Mouse (Mus musculus) hindbrain, embryonic 10.5 days (tissue): Measurements from ENCODE around the gene Mmgt2. TPM values are rescaled to one million over a fixed set of nuclear protein-coding genes. Genes with fewer than 3 reads are reported as not detected.

Experiments
- DNase-seq: peaks from one replicate; pipeline ENCODE4 v3.0.0-alpha.2; 2017; ENCODE audit warnings: low spot score
- H3K27ac ChIP-seq: fragments of 300-500 bp; sonication (generic); 2 replicates; pipeline ENCODE4 v1.5.1; 2016; ENCODE audit warnings: mild to moderate bottlenecking, moderate library complexity
- H3K27me3 ChIP-seq: fragments of 300-500 bp; sonication (generic); 2 replicates; pipeline ENCODE4 v1.6.1; 2016; ENCODE audit warnings: mild to moderate bottlenecking; ENCODE audit not compliant: poor library complexity, insufficient read depth, severe bottlenecking
- H3K36me3 ChIP-seq: fragments of 300-500 bp; sonication (generic); 2 replicates; pipeline ENCODE4 v1.6.1; 2016; ENCODE audit warnings: mild to moderate bottlenecking, moderate library complexity
- H3K4me1 ChIP-seq: fragments of 300-500 bp; sonication (generic); replicated peaks from 2 replicates; pipeline ENCODE4 v1.6.1; 2016; ENCODE audit warnings: mild to moderate bottlenecking
- H3K4me3 ChIP-seq: fragments of 300-500 bp; sonication (generic); 2 replicates; pipeline ENCODE4 v1.5.1; 2016; ENCODE audit warnings: mild to moderate bottlenecking, moderate library complexity
- H3K9me3 ChIP-seq: fragments of 300-500 bp; sonication (generic); 2 replicates; pipeline ENCODE4 v1.6.1; 2016; ENCODE audit warnings: mild to moderate bottlenecking, moderate library complexity
- WGBS: fragments of 180-500 bp; shearing (Covaris S2); methylation state at CpG from one replicate; pipeline ENCODE4 v1.1.7; 2016; 5-methylcytosine and 5-hydroxymethylcytosine counted together
- polyA plus RNA-seq: library from polyadenylated mRNA; unstranded; fragments of >200 nt; fragmentation: Nextera tagmentation; extraction: Ambion mirVana; gene quantifications from 2 replicates; pipeline ENCODE4 v1.2.1, GENCODE M21; 2016

The Mmgt2 gene
- polyA plus RNA-seq, 1 experiment from 2014 or later = 36.1 TPM

DNA sequence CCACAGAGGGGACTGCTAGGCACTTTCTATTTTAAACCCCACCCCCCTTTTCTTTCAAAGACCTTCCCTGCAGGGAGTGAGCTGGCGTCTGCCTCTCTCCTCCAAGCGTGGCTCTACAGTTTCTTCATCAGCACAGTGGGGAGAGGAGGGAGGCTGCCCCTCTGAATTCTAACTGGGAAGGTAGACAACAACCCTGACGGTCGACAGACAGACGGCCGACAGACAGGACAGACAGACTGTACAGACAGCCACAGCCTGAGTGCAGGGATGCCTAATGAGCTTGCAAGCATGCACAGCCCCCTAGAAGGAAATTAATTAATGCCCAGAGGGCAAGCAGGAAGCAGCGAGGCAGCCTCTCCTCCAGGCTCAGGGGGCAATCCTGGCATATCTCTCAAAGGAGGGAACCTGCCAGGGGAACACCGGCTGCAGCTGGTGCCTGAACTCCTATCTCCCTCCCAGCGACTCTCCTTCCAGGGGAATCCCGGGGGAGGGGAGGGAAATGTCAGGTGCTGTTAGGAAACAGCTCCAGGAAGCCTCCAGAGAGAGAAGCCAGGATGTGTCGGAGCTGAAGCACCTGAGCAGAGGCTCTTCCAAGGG, 18.1 kb upstream of the Mmgt2 start:
- no peaks in the 10 kb centered on the region for H3K27me3 ChIP-seq
- WGBS = 2% methylated on average over 11 of the region's 11 CpGs
- peak; percentile 35 for DNase-seq
- peaks cover 64% of the 10 kb centered on the region for H3K4me1 ChIP-seq
- peak overlapping the region; percentile 44 for H3K4me3 ChIP-seq
- peaks cover 9% of the 10 kb centered on the region; the same call in 1 of the 2 replicates for H3K36me3 ChIP-seq
- H3K9me3 ChIP-seq = no peaks in the 10 kb centered on the region
- peak overlapping the region; percentile 91 for H3K27ac ChIP-seq

DNA sequence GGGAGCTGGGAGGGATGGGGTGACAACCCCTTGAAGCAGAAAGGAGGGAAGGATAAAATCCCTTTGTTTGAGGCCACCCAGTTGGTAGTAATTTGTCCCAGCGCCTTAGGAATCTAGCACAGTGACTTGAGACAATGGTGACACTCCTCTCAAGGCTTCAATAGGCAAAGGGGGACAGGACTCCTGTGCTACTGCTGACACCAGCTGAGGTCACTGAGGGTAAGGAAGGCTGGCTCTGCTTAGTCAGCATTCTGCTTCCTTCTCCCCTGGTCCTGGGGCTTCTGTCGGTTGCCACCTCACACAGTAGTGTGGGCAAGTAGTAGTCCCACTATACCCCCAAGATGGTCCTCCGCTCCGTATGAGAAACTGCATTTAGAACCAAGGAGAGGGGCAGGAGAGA, 17.3 kb upstream of the Mmgt2 start:
- Histone ChIP-seq H3K4me3 (peak overlapping the region; percentile 44; the same call in 1 of the 2 replicates), H3K9me3 (no peaks in the 10 kb centered on the region), H3K4me1 (peaks cover 62% of the 10 kb centered on the region), H3K36me3 (peaks cover 8% of the 10 kb centered on the region; the same call in 1 of the 2 replicates), H3K27ac (peak overlapping the region; percentile 91), H3K27me3 (no peaks in the 10 kb centered on the region)
- DNase-seq = peak; percentile 21
- WGBS = 24% methylated on average over 4 of the region's 4 CpGs

DNA sequence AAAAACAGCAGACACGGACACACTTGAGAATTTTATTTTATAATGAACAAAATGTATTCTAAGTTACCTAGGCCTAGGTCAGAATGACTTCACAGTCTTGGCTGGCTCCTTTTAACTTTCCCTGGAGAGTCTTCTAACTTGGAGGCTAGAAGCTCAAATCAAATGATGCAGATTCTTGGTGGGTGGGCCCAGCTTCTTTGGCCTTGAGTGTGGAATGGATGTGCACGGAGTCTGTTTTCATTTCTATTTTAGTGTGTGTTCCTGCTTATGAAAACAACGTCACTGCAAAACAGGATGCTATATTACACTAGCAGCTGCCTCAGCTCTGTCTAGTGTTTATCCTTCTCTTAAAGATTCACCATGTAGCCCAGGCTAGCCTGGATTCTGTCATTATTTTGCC, 13.1 kb upstream of the Mmgt2 start:
- no peak overlapping the region for H3K4me3 ChIP-seq
- DNase-seq = no peak
- WGBS = 75% methylated on average over 3 of the region's 3 CpGs
- H3K4me1 ChIP-seq = peaks cover 62% of the 10 kb centered on the region
- no peak overlapping the region for H3K27ac ChIP-seq
- no peaks in the 10 kb centered on the region for H3K9me3 ChIP-seq
- no peaks in the 10 kb centered on the region for H3K27me3 ChIP-seq
- H3K36me3 ChIP-seq = peaks cover 18% of the 10 kb centered on the region; the same call in 1 of the 2 replicates

DNA sequence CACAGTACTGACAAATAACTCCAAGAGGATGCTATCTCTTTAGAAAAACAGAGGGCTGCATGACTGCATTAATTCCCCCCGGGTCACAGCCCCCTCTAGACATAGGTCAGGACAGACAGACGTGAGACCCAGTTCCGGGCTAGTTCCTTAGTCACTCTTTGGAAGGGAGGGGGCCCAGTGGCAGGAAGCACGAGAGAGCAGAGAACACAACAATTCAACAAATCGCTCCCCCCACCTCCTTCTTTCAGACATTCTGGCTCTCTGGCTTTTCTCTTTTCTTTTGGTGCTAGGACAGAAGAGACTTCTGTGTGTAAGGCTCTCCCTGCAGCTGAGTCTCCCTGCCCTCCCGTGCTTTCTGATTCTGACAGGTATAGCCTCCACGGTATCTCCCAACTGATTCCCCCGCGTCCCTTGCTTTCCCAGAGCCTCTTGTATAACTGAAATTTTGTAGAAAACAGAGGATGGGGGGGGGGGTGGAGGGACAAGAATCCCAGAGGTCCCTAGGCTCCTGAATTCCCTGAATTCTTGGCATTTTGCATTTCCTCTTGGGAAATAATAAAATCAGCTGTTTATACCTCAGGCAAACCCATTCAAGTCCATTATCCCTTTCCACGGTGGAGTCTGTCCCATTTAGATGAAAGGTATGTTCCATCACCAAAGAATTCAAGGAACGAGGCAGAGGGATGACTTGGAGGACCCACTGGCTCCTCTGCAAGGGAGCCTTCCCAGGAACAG, 12.2 kb upstream of the Mmgt2 start:
- Histone ChIP-seq H3K9me3 (no peaks in the 10 kb centered on the region), H3K4me3 (no peak overlapping the region), H3K27me3 (no peaks in the 10 kb centered on the region), H3K27ac (peak overlapping the region; percentile 35), H3K4me1 (peaks cover 54% of the 10 kb centered on the region), H3K36me3 (peaks cover 19% of the 10 kb centered on the region; the same call in 1 of the 2 replicates)
- no peak for DNase-seq
- WGBS = 58% methylated on average over 11 of the region's 11 CpGs

DNA sequence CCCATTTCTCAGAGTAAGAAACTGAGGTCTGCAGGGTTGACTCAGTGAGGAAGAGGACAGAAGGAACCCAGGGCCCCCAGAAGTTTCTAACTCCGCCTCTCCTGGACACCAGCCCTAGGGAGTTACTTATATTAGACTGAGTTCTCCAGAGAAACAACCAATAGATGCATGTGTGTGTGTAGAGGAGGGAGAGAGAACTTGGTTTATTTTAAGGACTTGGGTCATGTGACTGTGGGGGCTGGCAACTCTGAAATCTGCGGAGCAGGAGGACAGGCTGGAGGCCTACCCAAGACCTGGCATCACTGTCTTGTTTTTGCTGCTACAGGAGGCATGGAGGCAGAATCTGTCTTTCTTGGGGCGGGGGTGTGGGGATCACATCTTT, 11.6 kb upstream of the Mmgt2 start:
- no peak overlapping the region for H3K4me3 ChIP-seq
- H3K27ac ChIP-seq = no peak overlapping the region
- WGBS = 86% methylated on average over 3 of the region's 3 CpGs
- DNase-seq = no peak
- H3K36me3 ChIP-seq = peaks cover 19% of the 10 kb centered on the region; the same call in 1 of the 2 replicates
- H3K27me3 ChIP-seq = no peaks in the 10 kb centered on the region
- H3K9me3 ChIP-seq = no peaks in the 10 kb centered on the region
- H3K4me1 ChIP-seq = peaks cover 49% of the 10 kb centered on the region

DNA sequence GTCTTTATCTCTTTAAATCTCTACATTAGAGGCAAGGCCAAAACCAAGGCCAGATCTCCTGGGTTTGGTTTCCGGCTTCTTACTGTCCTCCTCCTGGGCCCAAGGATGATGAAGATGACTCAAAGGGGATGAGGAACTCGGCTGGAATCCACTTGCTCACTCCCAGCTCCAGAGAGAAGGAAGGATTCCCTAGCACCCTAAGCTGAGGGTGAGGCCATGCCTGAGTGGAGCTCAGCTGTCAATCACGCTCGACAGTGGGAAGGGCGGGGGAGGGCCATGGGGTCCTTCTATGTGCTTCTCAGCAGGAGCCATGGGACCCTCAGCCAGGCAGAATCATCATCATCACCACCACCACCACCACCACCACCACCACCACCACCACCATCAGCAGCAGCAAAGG, 11.1 kb upstream of the Mmgt2 start:
- H3K27me3 ChIP-seq = no peaks in the 10 kb centered on the region
- DNase-seq = no peak
- no peak overlapping the region for H3K27ac ChIP-seq
- no peaks in the 10 kb centered on the region for H3K9me3 ChIP-seq
- WGBS = 71% methylated on average over 5 of the region's 5 CpGs
- peaks cover 52% of the 10 kb centered on the region for H3K4me1 ChIP-seq
- no peak overlapping the region for H3K4me3 ChIP-seq
- H3K36me3 ChIP-seq = peaks cover 19% of the 10 kb centered on the region; the same call in 1 of the 2 replicates

DNA sequence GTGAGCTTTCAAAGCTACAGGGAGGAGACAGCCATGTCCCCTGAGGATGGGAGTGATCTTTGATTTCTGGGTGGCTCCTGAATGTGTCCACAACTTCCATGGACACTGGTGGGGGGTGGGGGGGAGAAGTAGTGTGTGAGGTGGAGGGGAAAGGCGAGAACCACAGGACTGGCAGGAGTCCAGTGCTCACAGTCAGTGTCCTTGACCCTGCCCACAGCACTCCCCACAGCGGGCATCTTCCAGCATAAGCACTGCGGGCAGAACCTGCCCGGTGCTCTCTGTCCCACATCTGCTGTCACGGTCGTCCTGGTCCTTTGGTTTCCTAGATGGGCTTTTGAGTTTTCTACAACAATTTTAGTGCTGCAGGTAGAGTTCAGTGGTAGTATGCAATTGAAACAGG, 10.7 kb upstream of the Mmgt2 start:
- no peaks in the 10 kb centered on the region for H3K9me3 ChIP-seq
- 89% methylated on average over 6 of the region's 6 CpGs for WGBS
- peaks cover 19% of the 10 kb centered on the region; the same call in 1 of the 2 replicates for H3K36me3 ChIP-seq
- no peak overlapping the region for H3K27ac ChIP-seq
- H3K27me3 ChIP-seq = no peaks in the 10 kb centered on the region
- DNase-seq = no peak
- H3K4me3 ChIP-seq = no peak overlapping the region
- peaks cover 56% of the 10 kb centered on the region for H3K4me1 ChIP-seq

DNA sequence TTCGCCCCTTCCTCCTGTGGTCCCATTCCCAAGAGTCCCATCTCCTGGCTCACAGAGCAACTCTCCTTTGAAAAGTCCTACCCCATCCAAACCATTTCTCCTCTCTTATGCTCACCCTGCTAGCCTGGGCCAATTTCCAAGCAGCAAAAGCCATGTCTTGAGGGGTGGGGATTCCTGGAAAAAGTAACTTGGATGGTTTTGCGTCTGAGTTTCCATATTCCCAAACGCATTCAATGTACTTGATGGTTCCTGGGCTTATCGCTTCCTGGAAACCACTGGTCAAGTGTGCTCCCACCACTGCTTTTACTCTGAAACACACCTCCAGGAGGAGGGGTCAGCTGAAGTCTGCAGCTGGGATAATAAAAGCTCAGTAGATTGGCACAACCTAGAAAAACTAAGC, 10.1 kb upstream of the Mmgt2 start:
- H3K4me3 ChIP-seq = no peak overlapping the region
- DNase-seq = no peak
- 88% methylated on average over 4 of the region's 4 CpGs for WGBS
- peaks cover 62% of the 10 kb centered on the region for H3K4me1 ChIP-seq
- no peaks in the 10 kb centered on the region for H3K27me3 ChIP-seq
- H3K9me3 ChIP-seq = no peaks in the 10 kb centered on the region
- peaks cover 19% of the 10 kb centered on the region; the same call in 1 of the 2 replicates for H3K36me3 ChIP-seq
- no peak overlapping the region for H3K27ac ChIP-seq

DNA sequence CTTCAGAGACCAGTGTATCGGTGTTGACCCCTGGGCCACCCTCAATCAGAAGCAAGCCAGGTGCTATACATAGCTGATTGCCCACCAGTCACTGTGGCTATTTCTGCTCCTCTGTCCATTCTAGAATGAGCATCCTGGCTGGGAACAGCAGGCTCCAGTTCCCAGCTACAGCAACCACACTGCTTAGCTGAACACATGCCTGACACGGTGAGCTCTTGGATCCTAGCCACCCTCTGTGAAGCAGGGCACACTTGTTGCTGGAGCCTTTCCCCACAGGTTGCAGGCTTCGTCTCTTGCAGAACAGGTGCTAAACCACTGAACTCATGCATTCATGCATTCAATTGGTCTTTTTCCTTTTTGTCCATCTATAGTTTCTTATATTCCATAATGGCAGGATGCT, 8.1 kb upstream of the Mmgt2 start:
- Histone ChIP-seq H3K36me3 (peaks cover 19% of the 10 kb centered on the region; the same call in 1 of the 2 replicates), H3K4me1 (peaks cover 74% of the 10 kb centered on the region), H3K27me3 (no peaks in the 10 kb centered on the region), H3K4me3 (no peak overlapping the region), H3K9me3 (no peaks in the 10 kb centered on the region), H3K27ac (peak overlapping the region; percentile 29; the same call in 1 of the 2 replicates)
- 83% methylated on average over 3 of the region's 3 CpGs for WGBS
- no peak for DNase-seq

DNA sequence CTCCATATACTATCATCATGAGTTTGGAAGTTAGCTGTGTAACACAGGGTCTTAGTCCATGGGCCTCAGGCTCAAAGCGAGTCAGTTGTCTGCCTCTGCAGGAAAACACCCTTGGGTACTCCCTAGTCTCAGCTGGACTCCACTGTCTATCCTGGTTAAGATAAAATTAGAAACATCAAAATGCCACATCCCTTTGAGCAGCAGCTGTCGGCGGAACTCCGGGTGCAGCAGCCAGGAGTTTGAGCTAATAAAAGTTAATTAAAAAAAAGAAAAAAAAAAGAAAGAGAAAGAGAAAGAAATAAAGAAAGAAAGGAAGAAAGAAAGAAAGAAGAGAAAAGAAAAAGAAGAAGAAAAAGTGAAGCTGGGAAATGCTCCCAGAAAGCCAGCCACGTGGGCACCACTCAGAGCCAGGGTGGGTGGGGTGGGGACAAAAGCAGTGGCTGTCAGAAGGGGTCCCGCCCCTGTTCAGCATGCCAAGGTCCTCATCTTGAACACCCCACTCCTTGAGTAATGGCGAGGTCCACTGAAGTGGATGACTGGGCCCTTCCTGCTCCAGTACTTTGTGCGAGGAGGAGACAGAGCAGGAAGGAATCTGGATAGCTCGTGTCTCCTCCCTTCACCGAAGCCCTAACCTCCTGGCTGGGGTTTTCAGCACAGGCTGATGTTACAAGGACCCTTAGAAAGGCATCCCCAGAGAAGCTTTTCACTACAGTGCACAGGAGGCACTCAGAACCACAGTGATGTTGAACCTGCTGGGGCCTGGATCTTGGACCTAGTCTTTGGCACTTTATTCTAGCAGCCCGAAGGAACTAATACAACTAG, 6.2 kb upstream of the Mmgt2 start:
- Histone ChIP-seq H3K27me3 (no peaks in the 10 kb centered on the region), H3K27ac (peak overlapping the region; percentile 50; the same call in 1 of the 2 replicates), H3K36me3 (peaks cover 17% of the 10 kb centered on the region; the same call in 1 of the 2 replicates), H3K9me3 (no peaks in the 10 kb centered on the region), H3K4me1 (peaks cover 78% of the 10 kb centered on the region), H3K4me3 (no peak overlapping the region)
- WGBS = 69% methylated on average over 11 of the region's 11 CpGs
- no peak for DNase-seq

DNA sequence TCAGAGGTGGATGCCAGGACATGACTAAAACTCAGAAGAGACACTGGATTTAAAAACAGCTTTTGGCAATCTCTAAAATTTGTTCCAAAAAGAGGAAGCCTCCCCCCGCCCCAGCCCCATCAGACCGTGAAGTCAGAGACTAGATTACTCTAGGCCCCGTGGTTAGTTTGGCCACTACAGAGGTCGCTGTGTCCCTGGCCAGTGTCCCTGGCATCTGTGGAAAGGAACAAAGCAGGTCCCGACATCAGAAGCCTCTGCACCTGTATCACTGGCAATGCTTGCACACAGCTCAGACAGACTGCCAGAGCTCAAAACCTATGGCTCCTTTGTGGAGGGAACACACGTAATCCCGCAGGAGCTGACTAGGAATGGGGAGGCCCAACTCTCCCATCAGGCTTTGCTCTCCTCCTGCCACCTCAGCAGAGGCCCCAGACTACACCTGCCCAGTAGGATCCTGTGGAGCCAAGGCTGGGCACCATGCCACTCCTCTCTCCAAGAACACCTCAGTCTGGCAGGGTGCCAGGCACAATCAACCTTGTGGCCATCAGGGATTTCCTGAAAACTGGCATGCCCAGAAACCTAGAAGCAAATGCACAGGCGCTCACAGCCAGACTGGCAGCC, 5.3 kb upstream of the Mmgt2 start:
- 77% methylated on average over 8 of the region's 8 CpGs for WGBS
- Histone ChIP-seq H3K4me1 (peaks cover 78% of the 10 kb centered on the region), H3K27me3 (no peaks in the 10 kb centered on the region), H3K4me3 (no peak overlapping the region), H3K9me3 (no peaks in the 10 kb centered on the region), H3K27ac (0 out of 2 replicates have a peak overlapping the region, but pooled peaks have one; percentile 50), H3K36me3 (peaks cover 11% of the 10 kb centered on the region; the same call in 1 of the 2 replicates)
- DNase-seq = no peak

DNA sequence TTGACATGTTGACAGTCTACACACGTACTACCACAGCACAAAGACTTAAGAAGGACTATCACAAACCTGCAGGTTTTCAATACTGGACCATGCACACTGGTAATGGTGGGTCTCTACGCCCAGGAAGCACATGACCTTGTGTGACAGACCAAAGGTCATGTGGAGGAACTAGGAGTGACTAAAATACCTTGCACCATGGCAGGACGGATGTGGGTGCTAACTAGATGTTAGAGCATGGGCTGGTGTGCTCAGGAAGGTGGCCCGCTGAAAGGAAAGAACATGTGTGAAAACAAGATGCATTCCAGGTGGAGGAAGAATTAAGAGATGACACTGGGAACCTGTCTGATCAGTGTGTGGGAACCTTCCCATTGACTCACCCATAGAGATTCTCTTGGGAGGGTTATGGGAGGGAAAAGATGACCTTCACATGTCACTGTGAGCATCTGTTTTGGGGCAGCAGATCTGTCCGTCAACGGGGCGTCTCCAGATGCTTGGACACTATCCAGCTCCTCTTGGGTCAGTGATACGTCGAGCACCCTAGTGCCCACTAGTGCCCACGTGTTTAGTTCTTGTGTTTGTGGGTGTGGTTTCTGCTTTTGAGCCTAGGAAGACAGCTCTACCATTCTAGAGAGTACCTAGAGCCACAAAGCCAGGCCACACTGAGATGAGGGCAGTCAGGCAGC, 4.6 kb upstream of the Mmgt2 start:
- WGBS = 90% methylated on average over 10 of the region's 10 CpGs
- peaks cover 78% of the 10 kb centered on the region for H3K4me1 ChIP-seq

More for the DNA sequence above, 4.6 kb upstream of the Mmgt2 start:
- peaks cover 11% of the 10 kb centered on the region; the same call in 1 of the 2 replicates for H3K36me3 ChIP-seq
- no peak for DNase-seq
- no peak overlapping the region for H3K4me3 ChIP-seq
- no peak overlapping the region for H3K27ac ChIP-seq
- no peaks in the 10 kb centered on the region for H3K9me3 ChIP-seq
- no peaks in the 10 kb centered on the region for H3K27me3 ChIP-seq
